Mouse (Mus musculus): ENCODE data around the gene Phospho1. TPM values are rescaled to one million over a fixed set of nuclear protein-coding genes. Genes with fewer than 3 reads are reported as not detected.
A peak's percentile ranks its signal among the peaks of the same experiment; 100 is the strongest.

Phospho1 gene
- polyA plus RNA-seq, 1 experiment from 2014 or later, result not detected

DNA sequence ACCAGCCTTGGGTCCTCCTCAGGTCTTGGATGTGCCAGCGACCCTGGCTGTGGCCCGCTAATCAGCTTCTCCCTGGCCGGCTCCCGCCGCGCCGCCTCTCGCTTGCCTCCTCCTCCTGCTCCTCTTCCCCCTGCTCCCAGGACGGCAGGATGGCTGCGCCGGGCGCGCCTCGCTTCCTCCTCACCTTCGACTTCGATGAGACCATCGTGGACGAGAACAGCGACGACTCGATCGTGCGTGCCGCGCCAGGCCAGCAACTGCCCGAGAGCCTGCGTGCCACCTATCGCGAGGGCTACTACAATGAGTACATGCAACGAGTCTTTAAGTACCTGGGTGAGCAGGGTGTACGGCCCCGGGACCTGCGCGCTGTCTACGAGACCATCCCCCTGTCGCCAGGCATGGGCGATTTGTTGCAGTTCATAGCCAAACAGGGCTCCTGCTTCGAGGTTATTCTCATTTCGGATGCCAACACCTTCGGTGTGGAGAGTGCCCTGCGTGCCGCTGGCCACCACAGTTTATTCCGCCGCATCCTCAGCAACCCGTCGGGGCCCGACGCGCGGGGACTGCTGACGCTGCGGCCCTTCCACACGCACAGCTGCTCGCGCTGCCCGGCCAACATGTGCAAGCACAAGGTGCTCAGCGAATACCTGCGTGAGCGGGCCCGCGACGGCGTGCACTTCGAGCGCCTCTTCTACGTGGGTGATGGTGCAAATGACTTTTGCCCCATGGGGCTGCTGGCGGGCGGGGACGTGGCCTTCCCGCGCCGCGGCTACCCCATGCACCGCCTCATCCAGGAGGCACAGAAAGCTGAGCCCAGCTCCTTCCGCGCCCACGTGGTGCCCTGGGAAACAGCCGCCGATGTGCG, 6.3 kb downstream of the Phospho1 start:
- Histone ChIP-seq H3K9ac (replicated peaks) (peak overlapping the region; percentile 2; the same call in 1 of the 2 replicates), H3K36me3 (no peaks in the 10 kb centered on the region), H3K9me3 (no peaks in the 10 kb centered on the region), H3K4me1 (peaks cover 25% of the 10 kb centered on the region), H3K4me2 (replicated peaks) (peak overlapping the region; percentile 18), H3K4me3 (peak overlapping the region; percentile 22), H3K27me3 (peaks cover 94% of the 10 kb centered on the region), H3K27ac (replicated peaks) (no peak overlapping the region)
- no peak for ATAC-seq (replicated peaks)
- WGBS, result 2% methylated on average over 80 of the region's 80 CpGs

- H3K4me2 ChIP-seq (replicated peaks), result peak overlapping the region; percentile 18; the same call in 1 of the 2 replicates
- no peaks in the 10 kb centered on the region for H3K36me3 ChIP-seq
- no peak overlapping the region for H3K9ac ChIP-seq (replicated peaks)
- peaks cover 26% of the 10 kb centered on the region for H3K4me1 ChIP-seq
- H3K9me3 ChIP-seq, result no peaks in the 10 kb centered on the region
- H3K27me3 ChIP-seq, result peaks cover 99% of the 10 kb centered on the region
- no peak overlapping the region for H3K27ac ChIP-seq (replicated peaks)
- ATAC-seq (replicated peaks), result no peak
- WGBS, result 2% methylated on average over 10 of the region's 10 CpGs
- peak overlapping the region; percentile 22 for H3K4me3 ChIP-seq
These were observed 6.9 kb downstream of the Phospho1 start for GRCm38 (mm10) chr11:95831276-95831619.

DNA sequence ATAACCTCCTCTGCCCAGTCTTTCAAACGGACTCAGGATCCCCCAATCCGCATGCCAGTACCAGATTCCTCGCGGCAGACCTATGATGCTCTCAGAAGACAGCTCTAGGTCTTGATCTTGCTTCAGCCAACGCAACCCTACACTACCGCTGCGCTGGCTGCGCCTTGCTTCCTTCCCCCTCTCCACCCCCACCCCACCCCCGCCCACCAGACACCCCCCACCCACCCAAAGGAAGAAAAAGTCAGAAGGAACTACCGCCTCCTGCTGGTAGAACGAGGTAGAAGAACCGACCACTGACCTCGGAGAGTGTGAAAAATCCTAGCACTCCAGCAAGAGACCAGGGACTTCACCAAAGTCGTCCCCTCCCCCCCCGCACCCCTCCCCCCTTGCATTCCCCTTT, 7.3 kb downstream of the Phospho1 start:
- Histone ChIP-seq H3K27me3 (peaks cover 98% of the 10 kb centered on the region), H3K9ac (replicated peaks) (no peak overlapping the region), H3K36me3 (no peaks in the 10 kb centered on the region), H3K4me1 (peaks cover 27% of the 10 kb centered on the region), H3K4me3 (no peak overlapping the region), H3K4me2 (replicated peaks) (no peak overlapping the region), H3K9me3 (no peaks in the 10 kb centered on the region), H3K27ac (replicated peaks) (no peak overlapping the region)
- WGBS, result 2% methylated on average over 15 of the region's 15 CpGs
- no peak for ATAC-seq (replicated peaks)

DNA sequence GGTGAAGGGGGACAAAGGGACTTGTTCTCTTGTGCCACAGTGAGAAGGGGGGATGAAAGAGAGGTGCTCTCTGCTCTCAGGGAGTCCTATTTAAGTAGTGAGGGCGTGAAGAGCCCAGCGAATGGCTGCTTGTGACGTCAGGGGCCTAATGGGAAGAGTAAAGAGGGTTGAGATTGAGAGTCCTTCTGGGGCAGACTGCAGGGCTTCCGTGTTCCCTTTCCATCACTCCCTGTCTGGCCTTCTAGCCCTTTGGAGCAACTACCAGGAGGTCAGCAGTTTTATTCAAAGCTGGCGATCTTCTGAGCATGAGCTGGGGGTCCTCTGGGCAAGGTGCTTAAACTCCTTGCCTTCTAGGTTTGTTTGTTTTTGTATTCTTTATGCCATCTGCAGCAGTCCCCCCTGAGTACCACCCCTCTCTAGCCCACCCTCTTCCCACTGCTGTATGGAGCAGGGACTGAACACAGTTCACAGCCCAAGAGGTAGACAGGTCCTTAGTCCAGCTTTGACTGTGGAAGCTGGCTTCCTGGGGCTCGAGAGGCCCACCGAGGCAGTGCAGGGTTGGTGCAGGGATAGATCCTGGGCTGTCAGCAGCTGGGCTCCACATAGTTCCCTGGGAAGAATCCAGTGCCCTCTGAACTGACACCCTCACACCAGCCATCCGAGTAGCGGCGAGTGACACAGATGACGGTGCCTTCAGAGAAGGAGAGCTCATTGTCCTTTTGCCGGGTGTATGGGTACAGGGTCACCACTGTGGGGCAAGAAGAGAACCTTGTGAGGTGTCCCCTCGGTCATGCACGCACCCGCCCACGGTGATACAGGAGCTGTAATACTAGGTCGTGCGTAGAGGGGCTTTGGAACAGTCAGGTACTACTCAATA, 8.1 kb downstream of the Phospho1 start:
- Histone ChIP-seq H3K9me3 (no peaks in the 10 kb centered on the region), H3K4me3 (no peak overlapping the region), H3K27me3 (peaks cover 91% of the 10 kb centered on the region), H3K4me1 (peaks cover 33% of the 10 kb centered on the region), H3K27ac (replicated peaks) (no peak overlapping the region), H3K4me2 (replicated peaks) (no peak overlapping the region), H3K36me3 (no peaks in the 10 kb centered on the region), H3K9ac (replicated peaks) (no peak overlapping the region)
- ATAC-seq (replicated peaks), result no peak
- 32% methylated on average over 18 of the region's 18 CpGs for WGBS

- H3K9ac ChIP-seq (replicated peaks), result no peak overlapping the region
- H3K4me2 ChIP-seq (replicated peaks), result no peak overlapping the region
- H3K4me3 ChIP-seq, result no peak overlapping the region
- H3K27me3 ChIP-seq, result peaks cover 85% of the 10 kb centered on the region
- no peak overlapping the region for H3K27ac ChIP-seq (replicated peaks)
- H3K9me3 ChIP-seq, result no peaks in the 10 kb centered on the region
- no peak for ATAC-seq (replicated peaks)
- peaks cover 33% of the 10 kb centered on the region for H3K4me1 ChIP-seq
- WGBS, result 28% methylated on average over 8 of the region's 8 CpGs
- H3K36me3 ChIP-seq, result no peaks in the 10 kb centered on the region
These were observed 8.8 kb downstream of the Phospho1 start for GRCm38 (mm10) chr11:95833006-95833570.

GRCm38 (mm10) chr11:95833631-95834142, 9.4 kb downstream of the Phospho1 start:
- Histone ChIP-seq H3K4me3 (no peak overlapping the region), H3K4me2 (replicated peaks) (no peak overlapping the region)
- ATAC-seq (replicated peaks), result no peak

DNA sequence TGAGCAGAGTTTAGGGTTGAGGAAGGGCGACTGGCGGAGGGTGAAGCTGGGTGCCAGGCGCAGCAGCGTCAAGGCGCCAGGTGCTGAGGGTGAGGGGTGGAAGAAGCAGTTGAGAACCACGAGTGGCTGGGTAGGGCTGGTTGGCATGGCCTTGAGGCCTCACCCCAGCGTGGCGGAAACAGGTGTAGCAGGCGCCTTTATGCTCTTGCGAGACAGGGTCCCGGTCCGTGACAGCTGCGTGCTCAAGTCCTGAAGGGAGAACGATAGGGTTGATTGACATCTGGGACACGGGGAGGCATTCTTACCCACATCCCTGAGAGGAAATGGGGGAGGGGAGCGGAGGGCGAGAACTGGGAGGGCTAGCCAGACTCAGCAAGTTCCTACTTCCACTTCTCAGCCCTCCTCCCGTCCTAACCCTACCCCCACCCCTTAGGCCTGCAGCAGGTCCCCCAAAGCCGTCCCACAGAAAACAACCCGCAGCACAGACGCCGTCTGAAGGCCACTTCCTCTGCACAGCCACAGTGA, 9.9 kb downstream of the Phospho1 start:
- ATAC-seq (replicated peaks), result no peak
- Histone ChIP-seq H3K9ac (replicated peaks) (no peak overlapping the region), H3K9me3 (no peaks in the 10 kb centered on the region), H3K4me1 (peaks cover 41% of the 10 kb centered on the region), H3K27me3 (peaks cover 74% of the 10 kb centered on the region), H3K4me3 (no peak overlapping the region), H3K27ac (replicated peaks) (no peak overlapping the region), H3K4me2 (replicated peaks) (no peak overlapping the region), H3K36me3 (no peaks in the 10 kb centered on the region)
- 6% methylated on average over 22 of the region's 22 CpGs for WGBS

More at GRCm38 (mm10) chr11:95833631-95834142, 9.4 kb downstream of the Phospho1 start:
- Histone ChIP-seq H3K27me3 (peaks cover 79% of the 10 kb centered on the region), H3K4me1 (peaks cover 36% of the 10 kb centered on the region), H3K9ac (replicated peaks) (no peak overlapping the region), H3K36me3 (no peaks in the 10 kb centered on the region), H3K27ac (replicated peaks) (no peak overlapping the region), H3K9me3 (no peaks in the 10 kb centered on the region)
- WGBS, result 9% methylated on average over 18 of the region's 18 CpGs

GRCm38 (mm10) chr11:95834742-95835710, 10.7 kb downstream of the Phospho1 start:
- no peak overlapping the region for H3K4me2 ChIP-seq (replicated peaks)
- H3K9ac ChIP-seq (replicated peaks), result no peak overlapping the region
- peaks cover 66% of the 10 kb centered on the region for H3K27me3 ChIP-seq
- H3K4me3 ChIP-seq, result no peak overlapping the region
- H3K9me3 ChIP-seq, result no peaks in the 10 kb centered on the region
- no peak overlapping the region for H3K27ac ChIP-seq (replicated peaks)
- no peak for ATAC-seq (replicated peaks)
- peaks cover 42% of the 10 kb centered on the region for H3K4me1 ChIP-seq
- H3K36me3 ChIP-seq, result no peaks in the 10 kb centered on the region
- WGBS, result 16% methylated on average over 15 of the region's 15 CpGs

GRCm38 (mm10) chr11:95835832-95836231, 11.5 kb downstream of the Phospho1 start:
- Histone ChIP-seq H3K4me2 (replicated peaks) (no peak overlapping the region), H3K27ac (replicated peaks) (no peak overlapping the region), H3K4me3 (no peak overlapping the region), H3K27me3 (peaks cover 58% of the 10 kb centered on the region), H3K9me3 (no peaks in the 10 kb centered on the region), H3K4me1 (peaks cover 34% of the 10 kb centered on the region), H3K36me3 (no peaks in the 10 kb centered on the region), H3K9ac (replicated peaks) (no peak overlapping the region)
- ATAC-seq (replicated peaks), result no peak
- 54% methylated on average over 6 of the region's 6 CpGs for WGBS

- 57% methylated on average over 6 of the region's 6 CpGs for WGBS
- no peak overlapping the region for H3K4me3 ChIP-seq
- H3K36me3 ChIP-seq, result no peaks in the 10 kb centered on the region
- no peak overlapping the region for H3K27ac ChIP-seq (replicated peaks)
- H3K27me3 ChIP-seq, result peaks cover 58% of the 10 kb centered on the region
- H3K9ac ChIP-seq (replicated peaks), result no peak overlapping the region
- ATAC-seq (replicated peaks), result no peak
- no peak overlapping the region for H3K4me2 ChIP-seq (replicated peaks)
- H3K4me1 ChIP-seq, result peaks cover 29% of the 10 kb centered on the region
- no peaks in the 10 kb centered on the region for H3K9me3 ChIP-seq
These were observed 12.1 kb downstream of the Phospho1 start for GRCm38 (mm10) chr11:95836433-95836832.

DNA sequence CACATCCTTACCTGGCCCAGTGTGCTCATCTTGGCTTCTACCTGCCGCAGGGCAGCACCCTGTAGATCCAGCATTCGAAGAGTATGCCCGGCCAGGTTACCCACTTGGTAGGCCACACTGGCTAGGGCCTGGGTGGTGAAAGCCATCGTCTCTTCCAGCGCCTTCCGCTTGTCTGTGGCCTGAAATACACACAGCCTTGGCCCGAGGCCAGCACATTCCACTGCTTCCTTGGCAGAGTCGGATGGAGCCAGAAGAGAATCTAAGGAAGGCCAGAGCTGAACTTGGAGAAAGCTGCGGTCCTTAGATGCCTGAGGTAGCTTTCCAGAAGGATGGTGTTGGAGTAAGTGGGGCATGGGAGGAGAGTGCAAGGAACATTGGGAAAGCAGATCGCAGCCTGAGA, 12.8 kb downstream of the Phospho1 start, which contains the start of gene Gngt2:
Gene Gngt2 (plus strand): TSS at position 158 of the 400 bp plus-strand sequence.
- Histone ChIP-seq H3K4me2 (replicated peaks) (no peak within 1 kb of the TSS), H3K27me3 (peaks cover 57% of the 10 kb centered on the region), H3K4me3 (no peak within 1 kb of the TSS), H3K27ac (replicated peaks) (no peak within 1 kb of the TSS), H3K9me3 (no peaks in the 10 kb centered on the region), H3K4me1 (peaks cover 29% of the 10 kb centered on the region), H3K9ac (replicated peaks) (no peak within 1 kb of the TSS), H3K36me3 (no peaks in the 10 kb centered on the region)
- ATAC-seq (replicated peaks), result no peak
- 56% methylated on average over 10 of the region's 10 CpGs for WGBS
